Mouse (Mus musculus) spleen, postnatal 4 days (tissue): ENCODE data around the gene H2-M10.4.
"Not testable (repeated sequence)": the region's sequence is repeated elsewhere in the genome, so short reads cannot be mapped to it uniquely, and the experiment has no call there.

Source experiments
- DNase-seq, 2 experiments: peaks; one replicate each; pipeline ENCODE4 v3.0.0; 2022; ENCODE audit warnings: low spot score in 2 of 2

The H2-M10.4 gene

DNA sequence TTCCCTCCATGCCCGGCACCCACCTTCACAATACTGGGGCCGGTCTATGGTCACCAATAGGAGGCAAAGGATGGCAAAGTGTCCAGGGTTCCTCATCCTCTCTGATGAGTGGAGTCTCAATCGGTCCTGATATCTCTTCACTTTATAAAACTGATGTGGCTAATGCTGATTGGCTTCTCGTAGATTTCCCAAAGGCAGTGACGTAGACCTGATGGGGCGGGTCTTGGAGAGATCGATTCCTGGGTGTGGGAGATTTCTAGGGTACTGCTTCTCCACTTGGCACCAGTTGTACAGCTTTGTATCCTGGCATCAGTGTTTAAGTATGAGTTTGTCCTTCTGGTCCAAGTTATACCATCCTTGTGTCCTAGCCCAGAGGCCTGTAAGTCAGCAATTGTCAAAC lies at the start of gene H2-M10.4:
H2-M10.4 (minus strand) TSS at position 101 of the 400 bp plus-strand sequence.
- DNase-seq: no peak

DNA sequence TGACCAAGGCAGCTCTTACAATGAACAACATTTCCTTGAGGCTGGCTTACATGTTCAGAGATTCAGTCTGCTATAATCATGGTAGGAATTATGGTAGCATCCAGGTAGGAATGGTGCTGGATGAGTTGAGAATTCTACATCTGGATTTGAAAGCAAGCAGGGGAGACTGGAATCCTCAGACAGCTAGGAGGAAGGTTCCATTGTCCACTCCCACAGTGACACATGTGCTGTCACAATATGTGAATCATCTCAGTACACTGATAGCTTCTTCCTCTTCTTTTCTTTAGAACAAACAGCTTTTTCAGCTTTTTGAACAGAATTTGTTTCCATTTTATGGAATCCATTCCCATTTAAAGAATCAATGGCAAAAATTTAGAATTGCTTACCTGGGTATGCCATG lies 41.8 kb upstream of the H2-M10.4 start:
- no peak for DNase-seq

DNA sequence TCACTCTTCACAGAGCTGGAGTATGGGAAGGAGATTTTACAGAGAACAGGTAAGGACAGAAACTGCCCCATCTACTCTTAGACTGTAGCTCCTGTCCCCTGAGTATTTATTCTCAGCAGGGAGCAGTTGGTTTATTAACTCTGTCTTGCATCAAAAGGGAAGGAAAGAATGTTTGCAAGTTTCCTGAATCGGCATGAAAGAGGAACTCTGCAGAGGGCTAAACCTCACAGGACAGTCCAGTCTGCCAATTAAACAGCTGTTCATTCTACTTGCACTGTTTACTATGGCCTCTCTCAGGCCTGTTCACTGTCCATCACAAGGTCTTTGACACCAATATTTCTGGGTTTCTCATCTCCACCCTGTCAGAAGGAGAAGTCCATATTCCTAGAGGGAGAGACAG lies 38.3 kb upstream of the H2-M10.4 start:
- no peak for DNase-seq

DNA sequence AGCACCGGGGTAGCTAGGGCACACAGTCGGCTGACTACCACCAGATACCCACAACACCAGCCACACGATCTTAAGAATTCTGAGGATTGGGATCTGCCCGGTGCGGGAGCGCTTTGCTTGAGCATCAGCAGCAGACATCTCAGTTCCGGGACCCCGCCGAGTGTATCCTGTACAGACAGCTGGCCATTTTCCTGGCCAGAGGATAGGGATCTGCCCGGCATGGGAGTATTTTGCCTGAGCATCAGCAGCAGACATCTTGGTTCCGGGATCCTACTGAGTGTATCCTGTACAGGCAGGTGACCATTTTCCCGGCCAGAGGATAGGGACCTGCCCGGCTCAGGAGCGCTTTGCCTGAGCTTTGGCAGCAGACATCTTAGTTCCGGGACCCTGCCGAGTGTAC lies 26.0 kb upstream of the H2-M10.4 start:
- DNase-seq: not testable (repeated sequence)

DNA sequence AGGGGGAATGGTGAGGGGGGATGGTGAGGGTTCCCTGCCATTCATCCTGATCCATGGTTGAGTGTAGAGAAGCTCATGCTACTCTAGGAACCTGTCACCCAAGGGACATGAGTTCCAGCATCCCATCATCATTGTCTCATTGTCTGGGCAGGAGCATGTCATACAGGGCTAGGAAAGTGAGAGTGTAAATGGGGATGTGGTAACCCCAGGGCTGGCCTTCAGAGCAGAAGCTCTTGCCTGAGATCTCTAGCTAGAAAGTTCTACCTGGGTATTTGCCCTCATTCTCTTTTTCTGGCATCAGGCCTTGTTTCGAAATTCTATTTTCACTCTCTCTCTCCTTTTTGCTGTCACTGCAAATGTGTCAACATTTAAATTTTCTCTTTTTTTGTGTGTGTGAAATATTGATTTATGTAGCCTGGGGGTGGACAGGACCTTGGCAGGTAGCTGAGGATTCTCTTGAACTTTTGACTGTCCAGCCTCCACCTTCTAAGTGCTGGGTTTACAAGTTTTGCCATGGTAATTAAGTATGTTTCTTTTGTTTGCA lies 24.6 kb upstream of the H2-M10.4 start:
- DNase-seq: no peak

DNA sequence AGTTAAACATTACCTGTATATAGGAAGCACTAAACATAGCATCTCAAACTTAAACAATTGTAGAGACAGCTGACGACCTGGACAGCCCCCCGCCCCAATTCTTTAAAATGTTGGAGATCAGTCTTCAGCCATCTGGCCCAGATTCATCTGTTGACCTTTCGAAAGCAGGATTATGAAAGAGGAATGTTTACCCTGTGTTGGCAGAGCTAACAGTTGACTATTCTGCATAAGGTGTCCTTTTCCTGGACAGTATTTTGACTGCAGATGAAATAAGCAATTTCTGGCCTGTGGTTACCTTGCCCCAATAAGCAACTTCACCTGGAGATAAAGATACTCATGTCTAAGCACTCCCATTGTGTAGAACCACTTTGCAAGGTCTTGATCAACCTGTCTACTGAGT lies 21.7 kb upstream of the H2-M10.4 start:
- DNase-seq: no peak

DNA sequence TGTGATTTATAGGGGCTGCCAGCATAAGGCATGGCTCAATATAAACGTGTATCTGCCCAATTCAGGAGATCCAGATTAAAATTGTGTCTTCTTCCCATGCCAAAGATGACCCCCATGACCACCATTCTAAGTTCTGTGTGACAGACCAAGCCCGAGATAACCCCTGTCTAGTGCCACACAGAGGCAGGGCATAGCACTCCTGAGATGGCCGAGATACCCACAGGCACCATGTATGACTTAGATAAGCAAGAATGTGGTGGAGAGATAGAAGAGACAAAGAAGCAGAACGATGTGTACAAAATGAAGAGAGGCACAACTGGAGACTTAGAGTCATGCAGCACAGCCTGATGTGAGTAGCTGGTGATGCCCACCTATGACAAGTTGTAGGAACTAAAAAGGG lies 5.9 kb downstream of the H2-M10.4 start:
- DNase-seq: no peak

DNA sequence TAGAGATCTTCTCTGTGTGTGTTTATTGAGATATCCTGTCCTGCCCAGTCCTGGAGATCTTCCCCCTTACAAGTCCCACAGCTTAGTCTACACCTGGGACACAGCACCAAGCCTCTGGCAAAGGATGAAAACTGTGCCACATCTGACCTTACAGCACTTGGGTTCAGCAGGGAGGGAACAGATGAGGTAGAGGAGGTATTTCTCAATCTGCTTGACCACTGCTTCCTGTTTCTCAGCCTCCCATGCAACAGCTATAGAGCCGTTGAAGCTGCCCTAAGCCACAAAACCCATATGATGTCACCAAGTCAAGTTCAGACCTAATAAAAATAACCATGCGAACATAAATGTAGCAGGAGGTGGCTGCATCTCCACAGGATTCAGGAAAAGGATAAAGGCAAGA lies 30.7 kb downstream of the H2-M10.4 start:
- no peak for DNase-seq

DNA sequence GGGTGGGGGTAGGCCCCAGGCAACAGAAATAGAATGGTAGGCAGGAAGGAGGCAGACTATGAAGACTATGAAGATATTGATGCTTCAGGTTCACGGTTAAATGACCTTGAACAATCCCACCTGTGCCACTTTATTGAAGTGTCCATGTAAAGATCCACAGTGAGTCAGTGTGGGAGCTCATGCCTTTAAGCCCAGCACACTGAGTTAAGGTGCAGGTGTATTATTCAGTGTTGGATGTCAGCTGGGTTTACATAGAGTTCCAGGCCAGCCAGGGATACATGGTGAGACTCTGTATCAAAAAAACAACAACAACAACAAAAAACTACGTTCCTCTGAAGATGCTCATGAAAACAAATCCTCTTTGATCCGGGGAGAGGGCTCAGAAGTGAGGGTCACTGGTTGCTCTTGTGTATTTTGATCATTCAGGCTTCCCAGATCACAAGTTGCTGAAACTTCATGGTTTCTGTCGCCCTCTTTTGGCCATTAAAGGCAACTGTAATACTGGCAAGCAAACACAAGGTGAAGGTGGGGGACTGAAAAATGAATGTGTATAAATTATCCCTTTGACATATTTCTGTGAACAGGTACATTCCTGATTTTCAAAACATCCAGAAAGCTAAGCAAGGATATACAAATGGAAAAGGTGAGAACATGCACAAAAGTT lies 43.9 kb downstream of the H2-M10.4 start:
- no peak for DNase-seq

DNA sequence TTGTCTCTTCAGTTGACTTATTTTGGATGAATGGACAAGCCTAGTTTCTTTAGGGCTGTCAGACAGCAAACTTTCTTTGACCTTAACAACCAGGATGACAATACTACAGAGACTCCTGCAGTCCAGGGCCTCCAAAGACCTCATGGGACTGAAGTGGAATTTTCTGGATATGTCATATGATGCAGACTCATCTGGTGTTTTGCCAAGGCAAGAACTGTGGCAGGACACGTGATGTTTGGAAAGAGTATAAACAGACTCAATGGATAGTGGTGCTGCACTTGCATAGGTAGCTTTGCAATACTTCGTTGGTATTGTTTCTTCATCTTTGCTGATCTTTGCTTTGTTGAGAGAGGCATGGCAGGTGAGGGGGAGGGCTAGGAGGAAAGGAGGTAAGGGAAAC lies 44.7 kb downstream of the H2-M10.4 start:
- no peak for DNase-seq

DNA sequence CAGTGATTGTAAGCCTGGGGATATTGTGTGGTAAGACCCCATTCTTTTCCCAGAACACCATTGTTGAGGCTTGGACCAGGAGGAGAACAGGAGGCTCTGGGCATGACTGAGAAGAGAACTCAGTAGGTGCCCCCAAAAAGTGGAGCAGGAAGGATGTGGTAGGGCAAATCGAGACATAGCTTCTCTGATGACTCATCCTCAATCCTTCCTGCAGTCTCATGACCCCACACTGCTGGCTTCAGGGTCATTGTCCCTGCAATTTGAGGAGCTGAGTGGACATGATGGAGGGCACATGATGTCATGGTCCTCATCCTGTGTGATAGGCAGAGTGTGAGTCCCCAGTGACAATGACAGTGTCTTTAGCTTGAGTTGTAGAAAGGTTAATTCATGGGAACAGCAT lies 46.7 kb downstream of the H2-M10.4 start:
- DNase-seq: no peak

DNA sequence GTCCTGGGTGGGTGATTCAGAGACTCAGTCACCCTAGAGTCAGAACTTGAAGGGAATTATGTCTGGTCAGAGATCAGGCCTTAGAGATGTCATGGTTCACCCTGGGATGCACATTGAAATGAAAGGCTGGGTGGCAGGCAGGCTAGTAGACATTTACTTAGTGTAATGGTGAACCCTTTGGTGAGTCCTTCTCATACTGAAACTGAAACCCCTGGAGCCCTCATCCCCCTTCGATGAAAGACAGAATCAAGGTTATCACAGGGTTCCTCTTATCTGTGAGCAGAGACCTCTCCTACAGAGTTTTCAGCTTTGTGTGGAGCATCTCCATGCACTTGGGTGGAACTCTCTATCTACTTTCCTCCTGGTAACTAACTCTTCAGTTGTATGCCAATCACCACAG lies 47.8 kb downstream of the H2-M10.4 start:
- DNase-seq: no peak
